Mouse (Mus musculus) embryo, embryonic 9.5 days (tissue): ENCODE measurements around the gene Slu7.

Experiments
- DNase-seq: peaks from one replicate; pipeline ENCODE4 v3.0.0-alpha.2; 2017; ENCODE audit errors: extremely low spot score

Slu7 gene

DNA sequence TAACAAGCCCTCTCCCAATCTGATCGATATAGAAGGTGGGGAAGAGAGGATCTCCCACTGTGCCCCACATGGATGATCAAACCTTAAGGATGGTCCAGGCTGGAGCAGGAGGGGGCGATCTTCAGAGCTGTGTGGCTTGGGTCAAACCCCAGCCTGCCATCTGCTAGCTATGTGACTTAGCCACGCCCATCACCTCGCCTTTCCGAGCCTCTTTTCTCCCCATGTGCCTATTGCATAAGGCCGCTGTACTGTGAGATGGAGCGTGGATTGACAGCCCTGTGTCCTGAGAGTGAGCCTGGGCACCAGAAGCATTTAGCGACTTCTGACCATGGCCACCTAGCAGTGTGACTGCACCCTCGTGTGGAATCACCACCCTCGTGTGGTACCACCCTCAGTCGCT, 51.1 kb downstream of the Slu7 start:
- peak; percentile 28 for DNase-seq

DNA sequence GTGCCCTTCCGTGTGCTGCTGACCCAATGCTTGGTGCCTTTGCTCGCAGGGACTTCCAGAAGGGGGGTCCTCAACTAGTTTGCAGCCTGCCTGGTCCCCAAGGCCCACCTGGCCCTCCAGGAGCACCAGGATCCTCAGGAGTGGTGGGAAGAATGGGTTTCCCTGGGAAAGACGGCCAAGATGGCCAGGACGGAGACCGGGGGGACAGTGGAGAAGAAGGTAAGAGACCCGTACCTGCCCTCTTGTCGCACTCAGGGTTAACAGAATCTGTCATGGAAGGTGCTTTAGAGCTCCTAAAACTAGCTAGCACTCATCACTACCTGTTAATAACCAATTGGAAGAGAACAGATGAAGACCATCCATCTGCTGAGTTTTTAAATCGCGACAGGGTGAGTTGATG, 52.3 kb downstream of the Slu7 start:
- DNase-seq, result no peak

DNA sequence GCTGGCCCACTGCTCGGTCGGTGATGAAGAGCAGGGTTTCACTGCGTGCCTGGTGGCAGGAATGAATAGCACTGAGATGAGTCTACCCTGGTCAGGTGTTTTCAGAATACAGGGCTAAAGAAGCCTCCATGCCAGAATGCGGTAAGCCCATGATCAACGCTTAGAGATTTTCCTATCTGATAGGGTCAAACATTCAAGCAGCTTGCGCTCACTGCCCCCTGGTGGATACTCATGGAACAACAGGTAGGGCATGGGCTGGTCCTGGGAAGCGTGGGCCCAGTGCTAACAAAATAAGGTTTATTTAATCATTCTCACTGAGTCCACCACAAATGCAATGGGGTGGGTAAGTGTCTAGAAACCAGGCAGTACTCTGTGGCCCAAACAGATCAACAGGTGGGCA, 59.1 kb downstream of the Slu7 start:
- DNase-seq, result peak; percentile 76

DNA sequence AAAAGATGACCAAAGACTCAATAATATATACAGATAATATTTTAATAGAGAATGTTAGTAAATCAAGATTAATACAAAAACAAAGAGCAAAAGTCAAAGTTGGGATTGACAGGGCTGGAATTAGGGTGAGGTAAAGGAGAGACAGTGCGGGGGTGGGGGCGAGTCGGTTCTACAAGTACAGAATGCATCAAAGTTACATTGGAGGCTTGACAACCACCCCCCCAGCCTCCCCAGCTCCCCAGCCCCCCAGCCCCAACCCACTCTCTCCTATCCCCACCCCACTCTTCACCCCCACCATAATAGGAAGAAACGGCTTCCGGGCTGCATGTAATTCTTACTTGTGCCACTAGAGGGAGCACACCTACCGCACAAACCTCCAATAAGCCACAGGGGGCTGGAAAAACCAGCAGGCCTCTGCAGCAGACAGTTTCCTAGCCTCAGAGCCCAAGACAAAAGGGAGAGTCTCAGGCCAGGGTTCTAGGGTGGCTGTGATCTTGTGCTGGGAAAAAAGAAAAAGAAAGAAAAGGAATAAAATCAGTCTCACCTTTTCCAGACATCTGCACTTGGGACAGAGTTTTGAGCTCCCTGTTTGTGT, 60.4 kb downstream of the Slu7 start:
- DNase-seq, result peak; percentile 81

DNA sequence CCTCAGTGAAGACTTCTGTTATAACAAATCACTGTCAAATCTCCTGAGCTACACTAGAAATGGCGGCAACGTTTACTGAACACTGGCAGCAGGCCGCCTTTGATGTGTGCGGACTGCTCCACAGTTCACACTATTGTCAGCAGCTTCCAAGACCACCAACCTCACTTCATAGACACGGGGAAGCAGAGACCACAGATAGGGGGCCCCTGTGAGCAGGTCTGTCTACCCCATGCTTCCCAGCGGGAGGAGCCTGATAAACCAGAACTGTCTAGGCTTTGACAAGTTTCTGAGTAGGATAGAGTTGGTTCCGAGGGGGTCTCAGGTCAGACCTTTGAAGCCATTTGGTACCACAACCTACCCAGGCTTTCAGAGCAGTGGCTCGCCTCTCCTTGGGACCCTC, 61.5 kb downstream of the Slu7 start:
- DNase-seq, result peak; percentile 53

DNA sequence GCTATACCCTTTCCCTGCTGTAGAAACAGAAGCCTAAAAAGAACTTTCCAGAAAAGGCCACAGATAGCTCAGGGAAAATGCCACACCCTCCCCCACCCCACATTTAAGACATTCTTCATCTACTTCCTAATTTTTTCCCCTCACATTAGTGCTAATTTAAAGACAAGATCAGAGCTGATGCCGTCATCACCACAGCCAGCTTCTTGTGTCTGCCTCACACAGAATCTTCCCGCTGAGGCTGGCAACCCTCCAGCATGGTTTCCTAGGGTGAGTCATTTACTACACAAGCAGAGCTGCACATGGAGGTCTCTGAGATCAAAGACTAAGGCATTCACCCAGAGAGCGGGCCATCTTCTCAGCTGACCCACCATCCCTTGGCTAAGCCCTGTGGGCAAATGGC, 62.0 kb downstream of the Slu7 start:
- DNase-seq, result no peak
